In genomic region chr6:52220865-52221310, GRCm38 (mm10) we compare ENCODE assay signal across 9 mouse cellular contexts. TPM values are rescaled to one million over a fixed set of nuclear protein-coding genes. Genes with fewer than 3 reads are reported as not detected.
DNase-seq lines count a peak whose midpoint lies in the region; ATAC-seq and TF ChIP-seq lines count a peak whose summit lies in the region.
"Had no signal": no experiment of that assay in that cellular context is flagged by ENCODE, and none has a peak within 500 bp of the region (broad histone marks: within the 10 kb centered on the region; RNA-seq: fewer than 3 reads in every experiment).

No protein-coding gene starts in this region.

- no peaks in the 10 kb centered on the region for H3K4me1 ChIP-seq in lung, embryonic 14.5 days (ENCODE audit: insufficient read depth)
- H3K4me1 ChIP-seq in embryonic facial prominence, embryonic 15.5 days: peaks cover 34% of the 10 kb centered on the region
- H3K4me1 ChIP-seq in limb, embryonic 13.5 days: peaks cover 53% of the 10 kb centered on the region
- H3K4me1 ChIP-seq in olfactory bulb, adult 2 months (ENCODE audit: control insufficient read depth, insufficient read depth, low read length): peaks cover 6% of the 10 kb centered on the region

- H3K9ac ChIP-seq in lung, embryonic 14.5 days: peak overlapping the region; percentile 67
- H3K9ac ChIP-seq in embryonic facial prominence, embryonic 15.5 days: no peak overlapping the region
- peak overlapping the region; percentile 99 for H3K9ac ChIP-seq in limb, embryonic 13.5 days

- H3K27me3 ChIP-seq in lung, embryonic 14.5 days (ENCODE audit: insufficient read depth, low read length): peaks cover 99% of the 10 kb centered on the region
- H3K27me3 ChIP-seq in embryonic facial prominence, embryonic 15.5 days: peaks cover 100% of the 10 kb centered on the region
- peaks cover 7% of the 10 kb centered on the region; the same call in 1 of the 2 replicates for H3K27me3 ChIP-seq in limb, embryonic 13.5 days

- no peaks in the 10 kb centered on the region for H3K9me3 ChIP-seq in lung, embryonic 14.5 days (ENCODE audit: low read depth, low read length)
- no peaks in the 10 kb centered on the region for H3K9me3 ChIP-seq in embryonic facial prominence, embryonic 15.5 days (replicated peaks)
- no peaks in the 10 kb centered on the region for H3K9me3 ChIP-seq in limb, embryonic 13.5 days

- TF ChIP-seq CTCF in lung, embryonic 14.5 days (IDR thresholded peaks at IDR 0.05; ENCODE audit: low read depth): no peak
- no peak for TF ChIP-seq CTCF in olfactory bulb, adult 2 months (IDR thresholded peaks at IDR 0.05; ENCODE audit: insufficient read depth, low read depth, low read length)

- ATAC-seq in lung, embryonic 14.5 days (ENCODE audit: insufficient read depth): no peak
- ATAC-seq in embryonic facial prominence, embryonic 15.5 days (ENCODE audit: insufficient number of reproducible peaks, low FRiP score, low TSS enrichment, low read depth): no peak
- no peak for ATAC-seq in limb, embryonic 13.5 days (ENCODE audit: low FRiP score, low read depth)
- ATAC-seq in monocyte, adult 5-6 weeks (replicated peaks; ENCODE audit: insufficient number of reproducible peaks, low FRiP score, low TSS enrichment, poor library complexity, severe bottlenecking): no peak

- peak overlapping the region; percentile 94 for H3K4me2 ChIP-seq in lung, embryonic 14.5 days
- H3K4me2 ChIP-seq in embryonic facial prominence, embryonic 15.5 days (replicated peaks): peak overlapping the region; percentile 96
- peak overlapping the region; percentile 93 for H3K4me2 ChIP-seq in limb, embryonic 13.5 days (replicated peaks)

- H3K4me3 ChIP-seq in lung, embryonic 14.5 days (ENCODE audit: low read depth, low read length): peak overlapping the region; percentile 58
- peak overlapping the region; percentile 52 for H3K4me3 ChIP-seq in embryonic facial prominence, embryonic 15.5 days (replicated peaks)
- peak overlapping the region; percentile 86 for H3K4me3 ChIP-seq in limb, embryonic 13.5 days
- H3K4me3 ChIP-seq in olfactory bulb, adult 2 months (ENCODE audit: insufficient read depth, low read depth, low read length): 0 out of 2 replicates have a peak overlapping the region, but pooled peaks have one; percentile 49

- TF ChIP-seq POLR2A in olfactory bulb, adult 2 months (IDR thresholded peaks at IDR 0.05; ENCODE audit: insufficient read depth, low read depth, low read length): no peak

- H3K27ac ChIP-seq in lung, embryonic 14.5 days (ENCODE audit: low read depth): no peak overlapping the region
- no peak overlapping the region for H3K27ac ChIP-seq in embryonic facial prominence, embryonic 15.5 days (replicated peaks)
- peak overlapping the region; percentile 99 for H3K27ac ChIP-seq in limb, embryonic 13.5 days
- H3K27ac ChIP-seq in olfactory bulb, adult 2 months (ENCODE audit: insufficient read depth, low read depth, low read length): no peak overlapping the region

- DNase-seq in lung, embryonic 14.5 days: peak; percentile 48
- no peak for DNase-seq in lung, adult 18-20 months
- DNase-seq in spleen, postnatal 4 days (ENCODE audit: low spot score in 2 of 2): no peak
- DNase-seq in right cerebral cortex, adult 18-20 months: no peak

- no peaks in the 10 kb centered on the region for H3K36me3 ChIP-seq in lung, embryonic 14.5 days (ENCODE audit: insufficient read depth)
- H3K36me3 ChIP-seq in embryonic facial prominence, embryonic 15.5 days: no peaks in the 10 kb centered on the region
- H3K36me3 ChIP-seq in limb, embryonic 13.5 days: peaks cover 18% of the 10 kb centered on the region

- WGBS in lung, embryonic 14.5 days: 25% methylated on average over 12 of the region's 12 CpGs
- WGBS in embryonic facial prominence, embryonic 15.5 days: 9% methylated on average over 12 of the region's 12 CpGs
- 4% methylated on average over 12 of the region's 12 CpGs for WGBS in limb, embryonic 13.5 days
- WGBS in olfactory bulb, adult 2 months: 12% methylated on average over 12 of the region's 12 CpGs

RNA-seq across cellular contexts. Expression of gene Hoxa7, which starts 0.8 kb away (rescaled TPM):
- polyA plus RNA-seq in lung, embryonic 14.5 days (2014; fragmentation: Nextera tagmentation; extraction: Ambion mirVana): 5.8 and 7.4 TPM in 2 replicates
- polyA plus RNA-seq in embryonic facial prominence, embryonic 15.5 days (2015; fragmentation: Nextera tagmentation; extraction: Ambion mirVana): not detected in 2 replicates
- 11.8 and 13.1 TPM in 2 replicates for polyA plus RNA-seq in limb, embryonic 13.5 days (2015; fragmentation: Nextera tagmentation; extraction: Ambion mirVana)
- not detected in 2 replicates for polyA plus RNA-seq in olfactory bulb, adult 2 months (2012; ENCODE audit: insufficient read depth, insufficient read length, low replicate concordance, missing spikeins)
- total RNA-seq in monocyte, adult 5-6 weeks (2017): not detected in 3 replicates

RNA-seq across cellular contexts. Expression of gene Gm28308, which starts 7.7 kb away (rescaled TPM):
- not detected in 2 replicates for polyA plus RNA-seq in lung, embryonic 14.5 days (2014; fragmentation: Nextera tagmentation; extraction: Ambion mirVana)
- polyA plus RNA-seq in embryonic facial prominence, embryonic 15.5 days (2015; fragmentation: Nextera tagmentation; extraction: Ambion mirVana): not detected in 2 replicates
- 0.29 TPM in 1 of 2 replicates, not detected in the other for polyA plus RNA-seq in limb, embryonic 13.5 days (2015; fragmentation: Nextera tagmentation; extraction: Ambion mirVana)
- not detected in 2 replicates for polyA plus RNA-seq in olfactory bulb, adult 2 months (2012; ENCODE audit: insufficient read depth, insufficient read length, low replicate concordance, missing spikeins)
- total RNA-seq in monocyte, adult 5-6 weeks (2017): 5.6 TPM in 1 of 3 replicates, not detected in the others
- total RNA-seq: granulocyte monocyte progenitor cell, adult 5-6 weeks had no signal

RNA-seq across cellular contexts. Expression of gene Hoxa3, which starts 7.8 kb away (rescaled TPM):
- polyA plus RNA-seq in lung, embryonic 14.5 days (2014; fragmentation: Nextera tagmentation; extraction: Ambion mirVana): 10.3 and 11.3 TPM in 2 replicates
- polyA plus RNA-seq in embryonic facial prominence, embryonic 15.5 days (2015; fragmentation: Nextera tagmentation; extraction: Ambion mirVana): 0.11 and 0.13 TPM in 2 replicates
- 5.9 and 6.3 TPM in 2 replicates for polyA plus RNA-seq in limb, embryonic 13.5 days (2015; fragmentation: Nextera tagmentation; extraction: Ambion mirVana)
- not detected in 2 replicates for polyA plus RNA-seq in olfactory bulb, adult 2 months (2012; ENCODE audit: insufficient read depth, insufficient read length, low replicate concordance, missing spikeins)
- 0.29 TPM in 1 of 3 replicates, not detected in the others for total RNA-seq in monocyte, adult 5-6 weeks (2017)

RNA-seq across cellular contexts. Expression of gene Hoxa9, which starts 10.0 kb away (rescaled TPM):
- polyA plus RNA-seq in lung, embryonic 14.5 days (2014; fragmentation: Nextera tagmentation; extraction: Ambion mirVana): 0.19 TPM in 1 of 2 replicates, not detected in the other
- polyA plus RNA-seq in embryonic facial prominence, embryonic 15.5 days (2015; fragmentation: Nextera tagmentation; extraction: Ambion mirVana): 0.13 TPM in 1 of 2 replicates, not detected in the other
- polyA plus RNA-seq in limb, embryonic 13.5 days (2015; fragmentation: Nextera tagmentation; extraction: Ambion mirVana): 58.3 and 63.5 TPM in 2 replicates
- polyA plus RNA-seq in olfactory bulb, adult 2 months (2012; ENCODE audit: insufficient read depth, insufficient read length, low replicate concordance, missing spikeins): not detected in 2 replicates
- 0.29 TPM in 1 of 3 replicates, not detected in the others for total RNA-seq in monocyte, adult 5-6 weeks (2017)

RNA-seq across cellular contexts. Expression of gene Hoxa6, which starts 12.4 kb away (rescaled TPM):
- 4.0 and 5.1 TPM in 2 replicates for polyA plus RNA-seq in lung, embryonic 14.5 days (2014; fragmentation: Nextera tagmentation; extraction: Ambion mirVana)
- polyA plus RNA-seq in embryonic facial prominence, embryonic 15.5 days (2015; fragmentation: Nextera tagmentation; extraction: Ambion mirVana): not detected in 2 replicates
- polyA plus RNA-seq in limb, embryonic 13.5 days (2015; fragmentation: Nextera tagmentation; extraction: Ambion mirVana): 0.97 and 1.2 TPM in 2 replicates
- polyA plus RNA-seq in olfactory bulb, adult 2 months (2012; ENCODE audit: insufficient read depth, insufficient read length, low replicate concordance, missing spikeins): not detected in 2 replicates
- not detected in 3 replicates for total RNA-seq in monocyte, adult 5-6 weeks (2017)
